ENCODE assay signal across 16 mouse cellular contexts in genomic region chr11:93273906-93274305, GRCm38 (mm10).
DNase-seq lines count a peak whose midpoint lies in the region; ATAC-seq and TF ChIP-seq lines count a peak whose summit lies in the region.
"Had no signal": no experiment of that assay in that cellular context is flagged by ENCODE, and none has a peak within 500 bp of the region (broad histone marks: within the 10 kb centered on the region; RNA-seq: fewer than 3 reads in every experiment).

No protein-coding gene starts in this region.

- H3K36me3 ChIP-seq in kidney, postnatal 0 days (ENCODE audit: insufficient read depth, low read length), result no peaks in the 10 kb centered on the region
- H3K36me3 ChIP-seq: heart, embryonic 13.5 days; neural tube, embryonic 12.5 days had no signal

- no peak overlapping the region for H3K27ac ChIP-seq in kidney, postnatal 0 days
- H3K27ac ChIP-seq: neural tube, embryonic 12.5 days had no signal

- H3K4me1 ChIP-seq in kidney, postnatal 0 days (replicated peaks; ENCODE audit: insufficient read depth, low read length), result no peaks in the 10 kb centered on the region
- H3K4me1 ChIP-seq: heart, embryonic 13.5 days had no signal

- no peak overlapping the region for H3K4me3 ChIP-seq in kidney, postnatal 0 days (replicated peaks; ENCODE audit: low read depth, low read length)
- H3K4me3 ChIP-seq: heart, embryonic 13.5 days; neural tube, embryonic 12.5 days had no signal

- H3K9ac ChIP-seq in kidney, postnatal 0 days (ENCODE audit: low read depth, low read length), result no peak overlapping the region
- H3K9ac ChIP-seq: heart, embryonic 13.5 days; neural tube, embryonic 12.5 days had no signal

- H3K27me3 ChIP-seq in kidney, postnatal 0 days (ENCODE audit: insufficient read depth, low read length), result no peaks in the 10 kb centered on the region
- H3K27me3 ChIP-seq: heart, embryonic 13.5 days; neural tube, embryonic 12.5 days had no signal

- H3K4me2 ChIP-seq in kidney, postnatal 0 days (ENCODE audit: low read length), result no peak overlapping the region
- H3K4me2 ChIP-seq: heart, embryonic 13.5 days; liver, embryonic 11.5 days; midbrain, embryonic 11.5 days; neural tube, embryonic 12.5 days had no signal

- no peak for TF ChIP-seq CTCF in kidney, postnatal 0 days (IDR thresholded peaks at IDR 0.05; ENCODE audit: low read depth)

- ATAC-seq in cerebellum, adult (ENCODE audit: insufficient number of reproducible peaks, low FRiP score, low TSS enrichment), result no peak
- no peak for ATAC-seq in kidney, postnatal 0 days (replicated peaks; ENCODE audit: low FRiP score, low read depth)
- ATAC-seq: intestine, postnatal 0 days had no signal

- 15% methylated on average over 6 of the region's 6 CpGs for WGBS in kidney, postnatal 0 days

- DNase-seq in cerebellum, postnatal 25 days, result peak; percentile 21 to 42
- peak; percentile 66 for DNase-seq in kidney, postnatal 0 days (ENCODE audit: low spot score)
- no peak for DNase-seq in kidney, postnatal 10 days
- peak; percentile 5 to 15 for DNase-seq in frontal cortex, postnatal 25 days (ENCODE audit: low spot score in 2 of 2)
- peak; percentile 66 to 71 for DNase-seq in right cerebral cortex, adult 2 months (ENCODE audit: low spot score in 2 of 2)
- no peak for DNase-seq in adrenal gland, postnatal 4 days (ENCODE audit: low spot score in 2 of 2)
- no peak for DNase-seq in gastrocnemius, postnatal 4 days (ENCODE audit: low spot score in 2 of 2)
- DNase-seq: adrenal gland, adult 2 months; spleen, adult 18-20 months; thymus, postnatal 14 days had no signal

- H3K9me3 ChIP-seq in kidney, postnatal 0 days (replicated peaks; ENCODE audit: low read length), result no peaks in the 10 kb centered on the region
- H3K9me3 ChIP-seq: heart, embryonic 13.5 days; neural tube, embryonic 12.5 days had no signal

Comparison
In these comparisons a context has a peak if more than half of its experiments do, and no peak if none do; other contexts are left out.
1. DNase-seq: peak in cerebellum, postnatal 25 days (2 of 2), kidney, postnatal 0 days (single experiment), frontal cortex, postnatal 25 days (2 of 2) and right cerebral cortex, adult 2 months (2 of 2); none in kidney, postnatal 10 days (single experiment), adrenal gland, postnatal 4 days (0 of 2) and gastrocnemius, postnatal 4 days (0 of 2).